Mouse (Mus musculus) WW6 (cell line): ENCODE results near the gene Itpkc.

Experiments used
- DNase-seq: peaks from one replicate; pipeline ENCODE4 v3.0.0-alpha.2; 2013; ENCODE audit warnings: low read depth, low spot score

Itpkc gene

GRCm38 (mm10) chr7:27165007-27165655 lies 63.3 kb downstream of the Itpkc start:
- DNase-seq, result no peak

- DNase-seq, result no peak
Observed at GRCm38 (mm10) chr7:27164112-27164947, 64.1 kb downstream of the Itpkc start.

- DNase-seq, result no peak
Observed at GRCm38 (mm10) chr7:27163450-27163805, 65.0 kb downstream of the Itpkc start.

GRCm38 (mm10) chr7:27162780-27163449 lies 65.5 kb downstream of the Itpkc start:
- DNase-seq, result no peak

- DNase-seq, result no peak
Observed at GRCm38 (mm10) chr7:27161744-27162143, 66.7 kb downstream of the Itpkc start.

- no peak for DNase-seq
Observed at GRCm38 (mm10) chr7:27160921-27161320, 67.5 kb downstream of the Itpkc start.

GRCm38 (mm10) chr7:27159882-27160281 lies 68.6 kb downstream of the Itpkc start:
- peak; percentile 88 for DNase-seq

GRCm38 (mm10) chr7:27159256-27159655 lies 69.2 kb downstream of the Itpkc start:
- no peak for DNase-seq

- no peak for DNase-seq
Observed at GRCm38 (mm10) chr7:27158171-27158570, 70.3 kb downstream of the Itpkc start.
